Mouse (Mus musculus): ENCODE results near the gene Rtp2.

Gene Rtp2

GRCm38 (mm10) chr16:23963896-23964668 is 31.9 kb upstream of the Rtp2 start:
- POLR2A ChIA-PET, result interaction anchor here in 3 of 4 experiments (0.8 to 1.3 kb wide), 4 partner anchors 18 to 25 kb away, joined by 3 to 4 read pairs (median 4); partner anchors contain the start of genes Bcl6 (in 3 of the 3) and Gm37419 (in 2 of the 3)
- CTCF ChIA-PET, result interaction anchor here (0.5 to 3.1 kb wide), 8 partner anchors 8 to 1224 kb away, joined by 3 to 12 read pairs (median 3); no protein-coding TSS in a partner anchor

DNA sequence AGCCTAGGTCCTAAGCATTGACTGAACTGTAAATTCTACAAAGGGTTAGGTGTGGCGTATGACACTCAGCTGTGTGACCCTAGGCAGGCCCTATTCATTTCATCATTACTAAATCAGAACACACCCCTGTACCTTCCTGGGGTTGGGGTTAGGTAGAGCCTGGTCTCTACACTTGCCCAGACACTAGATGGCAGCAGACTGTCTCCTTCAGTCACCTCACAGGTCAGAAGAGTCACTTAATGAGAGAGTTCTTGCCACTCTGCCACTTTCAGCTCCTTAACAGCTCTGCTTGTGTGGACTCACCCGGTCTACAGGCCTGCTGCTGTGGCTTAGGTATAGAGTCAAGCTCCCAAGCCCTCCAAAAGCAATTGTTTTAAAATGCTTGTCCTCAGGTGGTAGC is 30.2 kb upstream of the Rtp2 start:
- CTCF ChIA-PET, result interaction anchor here in 3 of 4 experiments (0.5 to 3.1 kb wide), 5 partner anchors 8 to 1595 kb away, joined by 3 to 12 read pairs (median 4); no protein-coding TSS in a partner anchor
- POLR2A ChIA-PET, result interaction anchor here in 3 of 4 experiments (0.6 to 1.6 kb wide), 3 partner anchors 9 to 1013 kb away, joined by 3 to 8 read pairs (median 3); no protein-coding TSS in a partner anchor

DNA sequence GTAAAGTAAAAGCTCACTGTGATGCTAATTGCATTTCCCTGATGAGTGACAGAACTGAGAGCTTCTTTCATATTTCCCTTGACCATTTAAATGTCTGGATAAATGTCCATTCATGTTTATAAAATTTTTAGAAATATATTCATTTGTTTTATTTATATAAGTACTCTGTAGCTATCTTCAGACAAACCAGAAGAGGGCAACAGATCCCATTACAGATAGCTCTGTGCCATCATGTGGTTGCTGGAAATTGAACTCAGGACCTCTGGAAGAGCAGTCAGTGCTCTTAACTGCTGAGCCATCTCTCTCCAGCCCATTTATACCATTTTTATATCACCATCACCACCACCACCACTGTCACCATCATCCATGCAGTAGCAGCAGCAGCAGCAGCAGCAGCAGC is 26.7 kb upstream of the Rtp2 start:
- ChIA-PET CTCF (interaction anchor here in 2 of 4 experiments (0.5 to 1.3 kb wide), 5 partner anchors 9 to 60 kb away, joined by 3 to 5 read pairs (median 4); no protein-coding TSS in a partner anchor), POLR2A (no interaction called here)

DNA sequence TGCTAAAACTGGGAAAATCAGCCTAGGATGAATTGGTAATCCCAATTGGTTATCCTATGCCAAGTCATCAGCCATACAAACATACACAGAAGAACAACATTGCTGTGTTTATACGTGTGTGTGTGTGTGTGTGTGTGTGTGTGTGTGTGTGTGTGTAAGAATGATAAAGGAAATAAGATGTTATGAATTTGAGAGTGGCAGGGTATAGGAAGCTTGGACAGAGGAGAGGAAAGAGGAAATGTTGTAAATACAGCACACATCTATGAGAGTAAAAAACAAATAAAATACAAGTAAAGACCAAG is 21.7 kb upstream of the Rtp2 start:
- CTCF ChIA-PET, result interaction anchor here (0.6 to 2.4 kb wide), 23 partner anchors 9 to 1072 kb away, joined by 3 to 19 read pairs (median 4); partner anchors contain the start of gene Bcl6 (in 1 of the 4)
- POLR2A ChIA-PET, result interaction anchor here (0.6 to 2.0 kb wide), 13 partner anchors 9 to 1105 kb away, joined by 3 to 11 read pairs (median 4); no protein-coding TSS in a partner anchor

GRCm38 (mm10) chr16:23953189-23953958 is 21.2 kb upstream of the Rtp2 start:
- ChIA-PET POLR2A (interaction anchor here in 3 of 4 experiments (0.5 to 2.0 kb wide), 16 partner anchors 9 to 1557 kb away, joined by 3 to 11 read pairs (median 4); no protein-coding TSS in a partner anchor), CTCF (interaction anchor here (0.5 to 2.4 kb wide), 28 partner anchors 9 to 895 kb away, joined by 3 to 19 read pairs (median 4); partner anchors contain the start of genes Bcl6 (in 1 of the 4) and Rtp2 (in 1 of the 4))

GRCm38 (mm10) chr16:23952101-23952727 is 20.0 kb upstream of the Rtp2 start:
- ChIA-PET POLR2A (interaction anchor here in 3 of 4 experiments (0.7 to 2.0 kb wide), 4 partner anchors 10 to 387 kb away, joined by 3 to 8 read pairs (median 3); no protein-coding TSS in a partner anchor), CTCF (interaction anchor here in 3 of 4 experiments (0.7 to 2.4 kb wide), 6 partner anchors 30 to 467 kb away, joined by 3 to 19 read pairs (median 12); no protein-coding TSS in a partner anchor)

GRCm38 (mm10) chr16:23947654-23948053 is 15.5 kb upstream of the Rtp2 start:
- ChIA-PET CTCF (interaction anchor here in 1 of 4 experiments (0.7 to 1.3 kb wide), 2 partner anchors 49 to 495 kb away, joined by 3 read pairs; no protein-coding TSS in a partner anchor), POLR2A (interaction anchor here in 1 of 4 experiments (0.6 kb wide), 1 partner anchor 70 kb away, joined by 4 read pairs; no protein-coding TSS in a partner anchor)

DNA sequence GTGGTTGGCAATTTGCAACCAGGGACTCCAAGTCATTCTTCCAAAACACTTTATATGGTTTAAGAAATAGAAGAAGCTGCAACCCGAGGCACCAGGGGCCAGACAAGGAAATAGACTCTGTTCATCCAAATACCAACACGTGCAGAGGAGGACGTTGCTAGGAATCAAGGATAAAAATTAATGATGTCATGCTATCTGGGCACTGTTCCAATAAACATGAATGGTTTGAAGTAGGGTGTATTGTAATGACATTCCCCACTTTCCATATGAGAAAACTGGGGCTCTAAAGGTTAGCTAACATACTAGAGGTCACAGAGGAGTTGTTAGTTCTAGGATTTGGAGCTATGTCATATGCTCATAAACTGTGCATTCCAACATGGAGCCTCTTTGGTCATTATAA is 12.6 kb upstream of the Rtp2 start:
- ChIA-PET POLR2A (no interaction called here), CTCF (no interaction called here)

GRCm38 (mm10) chr16:23934397-23934796 is 2.2 kb upstream of the Rtp2 start:
- POLR2A ChIA-PET, result no interaction called here
- CTCF ChIA-PET, result no interaction called here

- POLR2A ChIA-PET, result interaction anchor here in 1 of 4 experiments (1.3 kb wide), 1 partner anchor 9 kb away, joined by 5 read pairs; no protein-coding TSS in a partner anchor
- CTCF ChIA-PET, result interaction anchor here in 1 of 4 experiments (1.1 to 1.7 kb wide), 2 partner anchors 22 to 32 kb away, joined by 5 to 10 read pairs; no protein-coding TSS in a partner anchor
Observed at GRCm38 (mm10) chr16:23931275-23931674, 919 bp downstream of the Rtp2 start.

DNA sequence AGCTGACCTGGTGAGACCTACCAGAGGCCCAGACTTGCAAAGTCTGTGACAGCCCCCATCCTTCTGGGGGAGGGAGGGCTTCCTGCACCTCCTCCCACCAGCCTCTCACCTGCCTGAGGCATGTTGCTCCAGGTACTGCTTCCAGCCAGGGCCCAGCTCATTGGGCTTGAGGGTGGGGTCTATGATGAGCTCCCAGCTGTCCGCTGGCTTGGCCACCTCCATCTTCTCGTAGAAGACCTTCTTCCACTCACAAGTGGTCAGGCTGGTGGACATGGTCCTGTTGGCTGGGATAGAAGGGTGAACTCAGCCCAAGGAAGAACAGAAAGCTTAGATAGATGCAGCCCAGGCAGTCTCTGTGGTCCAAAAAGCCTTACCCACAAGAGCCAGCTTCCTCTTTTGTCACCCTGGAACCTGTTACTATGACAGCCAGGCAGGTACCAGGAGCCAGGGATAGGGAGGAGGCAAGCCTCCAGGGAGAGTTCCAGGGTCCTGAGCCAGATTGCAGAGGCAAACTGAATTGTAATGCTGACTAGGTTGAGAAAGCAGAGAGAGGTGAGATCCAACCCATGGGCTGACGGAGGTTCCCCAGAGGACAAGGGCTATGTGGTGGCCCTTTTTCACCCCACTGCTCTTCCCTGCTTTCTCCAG is 1.6 kb downstream of the Rtp2 start:
- POLR2A ChIA-PET, result no interaction called here
- CTCF ChIA-PET, result interaction anchor here in 1 of 4 experiments (0.6 kb wide), 1 partner anchor 32 kb away, joined by 4 read pairs; no protein-coding TSS in a partner anchor

GRCm38 (mm10) chr16:23927301-23928114 is 4.7 kb downstream of the Rtp2 start:
- POLR2A ChIA-PET, result interaction anchor here in 2 of 4 experiments (0.7 to 1.3 kb wide), 2 partner anchors 27 to 227 kb away, joined by 3 to 6 read pairs; no protein-coding TSS in a partner anchor
- CTCF ChIA-PET, result interaction anchor here in 2 of 4 experiments (0.5 kb wide), 2 partner anchors 9 to 40 kb away, joined by 3 to 5 read pairs; no protein-coding TSS in a partner anchor

DNA sequence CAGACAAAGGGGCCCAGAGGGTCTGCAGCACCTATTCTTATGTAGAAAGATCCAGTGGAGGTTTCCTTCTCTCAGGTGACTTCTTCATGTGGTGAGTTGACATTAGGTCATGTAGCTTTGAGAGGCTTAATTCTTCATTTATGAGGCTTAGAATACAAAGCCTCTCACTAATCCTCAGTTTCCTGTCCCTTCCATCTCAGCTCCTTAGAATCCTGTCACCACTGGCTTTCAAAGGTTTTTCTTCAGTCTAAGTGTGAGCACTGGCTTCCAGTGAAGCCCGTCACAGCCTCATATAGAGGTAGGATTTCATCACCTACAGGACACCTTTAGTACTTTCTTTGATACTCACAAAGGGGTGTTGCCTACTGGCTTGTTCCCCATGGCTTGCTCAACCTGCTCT is 9.3 kb downstream of the Rtp2 start:
- POLR2A ChIA-PET, result interaction anchor here in 1 of 4 experiments (1.0 to 1.4 kb wide), 4 partner anchors 9 to 1116 kb away, joined by 5 to 6 read pairs (median 5); partner anchors contain the start of gene Rtp2
- CTCF ChIA-PET, result interaction anchor here in 1 of 4 experiments (0.6 kb wide), 1 partner anchor 31 kb away, joined by 3 read pairs; no protein-coding TSS in a partner anchor

GRCm38 (mm10) chr16:23921697-23922096 is 10.5 kb downstream of the Rtp2 start:
- CTCF ChIA-PET, result no interaction called here

GRCm38 (mm10) chr16:23919418-23919817 is 12.8 kb downstream of the Rtp2 start:
- POLR2A ChIA-PET, result no interaction called here

More at GRCm38 (mm10) chr16:23921697-23922096, 10.5 kb downstream of the Rtp2 start:
- POLR2A ChIA-PET, result interaction anchor here in 1 of 4 experiments (1.0 to 1.4 kb wide), 6 partner anchors 10 to 1117 kb away, joined by 3 to 5 read pairs (median 4); partner anchors contain the start of gene Rtp2

GRCm38 (mm10) chr16:23913401-23913800 is 18.8 kb downstream of the Rtp2 start:
- CTCF ChIA-PET, result interaction anchor here in 3 of 4 experiments (0.6 to 1.2 kb wide), 4 partner anchors 14 to 1425 kb away, joined by 3 to 11 read pairs (median 6); no protein-coding TSS in a partner anchor
- POLR2A ChIA-PET, result interaction anchor here in 2 of 4 experiments (0.5 to 1.6 kb wide), 5 partner anchors 9 to 1394 kb away, joined by 3 to 6 read pairs (median 3); partner anchors contain the start of genes Bcl6 (in 1 of the 2) and Gm37419 (in 1 of the 2)

More at GRCm38 (mm10) chr16:23919418-23919817, 12.8 kb downstream of the Rtp2 start:
- CTCF ChIA-PET, result no interaction called here

Data from embryonic stem cell, embryonic (primary cell).